Mouse (Mus musculus): ENCODE measurements around the gene Plekhg5.

The Plekhg5 gene

DNA sequence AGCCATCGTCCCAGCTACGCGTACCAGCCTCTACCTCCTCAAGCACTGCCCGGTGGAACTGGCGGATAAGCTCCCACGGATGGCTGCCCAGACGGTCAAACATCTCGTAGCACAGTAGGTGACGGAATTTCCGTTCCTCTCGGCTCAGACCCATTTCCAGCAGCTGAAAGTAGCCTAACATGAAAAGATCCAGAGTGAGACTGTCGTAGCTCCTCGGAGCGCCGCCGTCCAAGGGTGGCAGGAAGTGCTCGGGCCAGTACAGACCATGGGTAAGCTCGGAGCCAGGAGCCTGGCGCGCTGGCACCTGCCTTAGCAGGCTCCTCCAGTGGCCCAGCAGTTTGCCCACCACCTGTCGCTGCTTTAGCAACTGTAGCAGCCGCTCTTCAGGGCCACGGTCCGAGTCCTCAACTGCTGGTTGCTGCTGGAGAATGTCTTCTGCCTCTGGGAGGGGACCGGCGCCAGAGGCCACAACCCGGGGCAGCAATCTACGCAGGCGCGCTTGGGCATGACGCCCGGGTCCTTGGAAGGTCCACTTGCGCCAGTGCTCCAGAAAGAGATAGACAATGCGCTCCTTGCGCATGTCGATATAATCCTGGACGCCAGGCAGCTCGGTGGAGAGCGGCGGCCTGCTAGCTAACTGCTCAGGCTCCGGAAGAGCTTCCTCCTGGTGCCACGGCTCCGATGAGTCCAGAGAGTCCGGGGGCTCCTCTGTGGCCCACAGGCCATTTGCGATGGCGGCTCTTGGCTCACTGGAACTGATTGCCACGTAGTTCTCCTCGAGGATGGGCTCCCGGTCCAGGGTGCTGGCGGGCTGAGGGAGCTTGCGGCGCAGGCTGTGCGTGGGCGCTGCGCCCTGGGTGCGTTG is 53.1 kb downstream of the Plekhg5 start:
- DNase-seq (ENCODE audit: low read depth): no peak

- no peak for DNase-seq (ENCODE audit: low read depth)
Observed at GRCm38 (mm10) chr4:152126026-152126920, 54.0 kb downstream of the Plekhg5 start.

GRCm38 (mm10) chr4:152127884-152128283 is 55.6 kb downstream of the Plekhg5 start:
- DNase-seq (ENCODE audit: low read depth): no peak

DNA sequence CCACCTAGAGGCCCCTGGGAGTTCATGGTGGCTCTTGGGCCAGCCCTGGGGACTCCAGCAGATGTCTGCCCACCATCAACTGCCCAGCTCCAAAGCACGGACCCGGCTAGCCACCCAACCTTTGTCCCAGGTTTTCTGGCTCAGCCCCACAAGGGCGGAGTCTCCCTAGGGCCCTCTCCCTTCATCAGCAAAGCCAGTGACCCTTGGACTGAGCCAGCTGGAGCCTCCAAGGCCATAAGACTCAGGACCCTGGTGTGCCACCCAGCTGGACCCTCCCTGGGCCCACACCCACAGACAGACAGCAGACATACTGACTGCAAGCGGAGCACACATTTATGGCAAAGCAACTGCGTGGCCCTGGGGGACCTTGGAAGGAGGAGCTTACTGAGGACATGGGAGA is 56.5 kb downstream of the Plekhg5 start:
- DNase-seq (ENCODE audit: low read depth): no peak

- DNase-seq (ENCODE audit: low read depth): no peak
Observed at GRCm38 (mm10) chr4:152129395-152129930, 57.2 kb downstream of the Plekhg5 start.

- DNase-seq (ENCODE audit: low read depth): no peak
Observed at GRCm38 (mm10) chr4:152130771-152131653, 58.7 kb downstream of the Plekhg5 start.

GRCm38 (mm10) chr4:152131809-152132771 is 59.8 kb downstream of the Plekhg5 start:
- DNase-seq (ENCODE audit: low read depth): no peak

- DNase-seq (ENCODE audit: low read depth): no peak
Observed at GRCm38 (mm10) chr4:152132772-152133169, 60.5 kb downstream of the Plekhg5 start.

- DNase-seq (ENCODE audit: low read depth): no peak
Observed at GRCm38 (mm10) chr4:152133213-152133612, 60.9 kb downstream of the Plekhg5 start.

GRCm38 (mm10) chr4:152134507-152134906 is 62.2 kb downstream of the Plekhg5 start:
- no peak for DNase-seq (ENCODE audit: low read depth)

DNA sequence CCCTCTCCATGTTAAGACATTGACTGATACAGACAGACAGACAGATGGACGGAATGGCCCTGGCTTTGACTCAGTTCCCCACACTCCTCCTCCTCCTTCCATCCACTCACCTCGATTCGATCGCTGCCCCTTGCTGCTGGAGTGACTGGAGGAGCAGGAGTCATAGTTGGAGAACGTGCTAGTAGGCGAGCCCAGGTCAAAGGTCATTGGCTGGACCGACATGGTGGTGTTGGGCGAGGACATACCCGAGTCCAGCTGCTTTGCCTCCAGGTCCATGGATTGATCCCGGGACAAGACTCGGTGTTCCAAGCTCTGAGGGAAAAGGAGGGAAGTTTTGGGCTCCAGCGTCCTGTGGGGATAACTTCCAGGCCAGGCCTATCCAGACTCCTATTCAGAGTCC is 63.1 kb downstream of the Plekhg5 start:
- DNase-seq (ENCODE audit: low read depth): no peak

DNA sequence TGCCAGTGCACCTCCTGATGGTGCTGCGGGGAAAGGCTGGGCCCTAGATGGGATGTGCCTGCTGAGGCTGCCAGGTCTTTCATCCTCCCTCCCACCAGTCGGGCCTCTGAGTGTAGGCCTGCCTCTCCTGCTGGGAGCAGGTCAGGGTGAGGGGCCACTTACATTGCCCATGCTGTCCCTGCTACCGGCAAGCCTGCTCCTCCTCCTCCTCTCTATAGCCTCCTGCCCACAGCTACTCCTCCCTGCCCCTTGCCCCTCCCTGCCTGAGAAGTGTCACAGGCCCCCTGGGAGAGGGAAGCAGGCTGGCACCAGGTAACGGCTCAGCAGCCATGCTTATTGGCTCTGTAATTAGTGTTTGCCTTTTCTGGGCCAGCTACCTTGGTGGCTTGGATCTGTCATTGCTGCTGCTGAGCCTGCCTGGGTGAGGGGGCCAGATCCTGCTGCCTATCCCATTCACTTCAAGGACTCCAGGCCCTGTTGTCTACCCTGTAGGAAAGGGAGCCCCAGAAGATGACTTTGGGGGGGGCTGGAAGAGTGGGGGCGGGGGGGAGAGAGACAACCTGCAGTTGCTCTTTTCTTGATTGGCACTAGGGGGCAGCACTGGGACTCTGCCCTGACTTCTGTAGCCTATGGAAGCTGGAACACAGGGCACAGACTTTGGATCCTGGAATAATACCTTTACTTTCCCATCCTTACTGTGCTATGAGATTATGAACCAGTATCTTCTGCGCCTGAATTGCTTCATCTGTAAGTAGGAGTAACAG is 64.0 kb downstream of the Plekhg5 start:
- DNase-seq (ENCODE audit: low read depth): no peak

- no peak for DNase-seq (ENCODE audit: low read depth)
Observed at GRCm38 (mm10) chr4:152136876-152137250, 64.6 kb downstream of the Plekhg5 start.

DNA sequence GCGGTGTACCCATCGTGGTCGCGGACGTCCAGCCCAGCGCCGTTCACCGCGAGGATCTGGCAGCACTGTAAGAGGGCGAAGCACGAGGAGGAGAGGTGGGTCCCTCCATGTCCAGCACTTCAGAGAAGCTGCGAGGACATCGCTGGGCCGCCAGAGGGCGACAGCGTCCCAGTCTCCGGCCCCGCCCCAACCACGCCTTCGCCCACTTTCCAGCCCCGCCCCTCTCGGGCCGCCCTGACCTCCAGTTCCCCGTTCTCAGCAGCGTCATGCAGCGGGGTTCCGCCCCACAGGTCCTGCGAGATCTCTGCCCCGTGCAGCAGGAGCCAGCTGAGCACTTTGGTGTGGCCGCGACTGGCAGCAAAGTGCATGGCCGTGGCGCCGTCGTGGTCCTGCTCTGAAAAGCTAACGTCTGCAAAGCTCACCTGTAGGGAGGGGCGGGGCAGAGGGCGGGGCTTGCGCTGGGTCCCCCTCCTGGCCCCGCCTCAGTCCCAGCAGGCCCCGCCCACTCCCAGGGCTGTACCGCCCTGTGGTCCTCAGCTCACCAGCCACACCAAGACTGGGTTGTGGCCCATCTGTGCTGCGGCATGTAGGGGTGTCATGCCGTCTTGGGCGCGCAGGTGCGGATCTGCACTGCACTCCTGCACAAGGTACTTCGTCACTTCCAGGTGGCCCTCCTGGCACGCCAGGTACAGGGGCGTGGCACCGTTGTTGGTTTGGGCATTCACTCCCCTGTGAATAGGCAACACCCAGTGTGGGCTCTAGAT is 66.4 kb downstream of the Plekhg5 start:
- DNase-seq (ENCODE audit: low read depth): no peak

- no peak for DNase-seq (ENCODE audit: low read depth)
Observed at GRCm38 (mm10) chr4:152140441-152140840, 68.1 kb downstream of the Plekhg5 start.

DNA sequence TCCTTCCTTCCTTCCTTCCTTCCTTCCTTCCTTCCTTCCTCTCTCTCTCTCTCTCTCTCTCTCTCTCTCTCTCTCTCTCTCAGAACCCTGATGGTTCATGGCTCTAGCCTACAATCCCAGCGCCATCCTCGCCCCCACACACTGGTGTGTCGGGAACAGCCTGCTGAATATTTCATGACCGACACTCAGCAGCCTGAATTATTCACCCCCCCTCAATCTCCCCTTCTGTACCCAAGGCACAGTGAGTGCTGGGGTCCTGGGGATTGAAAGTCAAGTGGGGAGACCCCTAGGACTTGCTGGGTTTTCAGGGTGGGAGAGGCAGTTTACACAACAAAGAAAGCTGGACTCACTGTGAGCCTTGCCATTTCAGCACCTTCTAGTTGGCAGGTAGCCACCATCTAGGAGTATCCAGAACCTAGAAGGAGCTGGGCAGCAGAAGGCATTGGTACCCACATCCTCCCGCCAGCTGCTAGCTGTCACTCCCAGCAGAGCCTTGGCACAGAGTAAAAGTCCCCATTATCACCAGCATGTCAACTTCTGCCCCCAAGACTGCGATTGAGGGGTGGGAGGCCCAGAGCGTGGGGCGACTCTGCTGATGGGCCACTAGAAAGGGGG is 69.3 kb downstream of the Plekhg5 start:
- DNase-seq (ENCODE audit: low read depth): no peak

GRCm38 (mm10) chr4:152143632-152144031 is 71.3 kb downstream of the Plekhg5 start:
- DNase-seq (ENCODE audit: low read depth): no peak

GRCm38 (mm10) chr4:152145473-152145872 is 73.2 kb downstream of the Plekhg5 start:
- DNase-seq (ENCODE audit: low read depth): no peak
